Comparison of ENCODE assay signal across 11 mouse cellular contexts in the genomic region with DNA sequence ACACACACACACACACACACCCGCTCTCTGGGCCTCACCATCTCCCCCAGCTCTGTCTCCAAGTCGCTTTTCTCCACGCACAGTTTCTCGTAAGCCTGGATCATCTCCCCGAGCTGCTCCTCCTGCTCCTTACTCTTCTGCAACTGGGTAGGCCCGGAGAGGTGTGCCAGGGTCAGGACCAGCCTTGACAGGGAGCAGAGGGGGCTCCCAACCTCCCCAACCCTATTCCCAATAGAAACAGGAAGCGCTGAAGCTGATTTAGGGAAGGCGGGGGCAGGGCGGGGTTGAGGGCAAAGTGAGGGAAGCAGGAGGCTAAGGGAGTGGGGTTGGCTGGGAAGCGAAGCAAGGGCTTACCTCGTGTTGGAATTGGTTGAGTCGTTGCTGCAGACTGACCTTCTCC. TPM values are rescaled to one million over a fixed set of nuclear protein-coding genes. Genes with fewer than 3 reads are reported as not detected.
DNase-seq lines count a peak whose midpoint lies in the region; ATAC-seq and TF ChIP-seq lines count a peak whose summit lies in the region.
"Had no signal": no experiment of that assay in that cellular context is flagged by ENCODE, and none has a peak within 500 bp of the region (broad histone marks: within the 10 kb centered on the region; RNA-seq: fewer than 3 reads in every experiment).

No protein-coding gene starts in this region.

- peaks cover 31% of the 10 kb centered on the region for H3K36me3 ChIP-seq in heart, embryonic 14.5 days (ENCODE audit: control insufficient read depth, insufficient read depth, low read length)
- peaks cover 48% of the 10 kb centered on the region for H3K36me3 ChIP-seq in limb, embryonic 12.5 days
- H3K36me3 ChIP-seq in neural tube, embryonic 14.5 days (ENCODE audit: control insufficient read depth, insufficient read depth, low read length), result peaks cover 30% of the 10 kb centered on the region; the same call in 1 of the 2 replicates

- H3K27me3 ChIP-seq in heart, embryonic 14.5 days (ENCODE audit: control insufficient read depth, insufficient read depth, low read length), result no peaks in the 10 kb centered on the region
- H3K27me3 ChIP-seq in limb, embryonic 12.5 days, result peaks cover 26% of the 10 kb centered on the region; the same call in 1 of the 2 replicates
- no peaks in the 10 kb centered on the region for H3K27me3 ChIP-seq in neural tube, embryonic 14.5 days (ENCODE audit: control insufficient read depth, insufficient read depth, low read length)

- H3K9me3 ChIP-seq in heart, embryonic 14.5 days (ENCODE audit: control insufficient read depth, low read length), result no peaks in the 10 kb centered on the region
- no peaks in the 10 kb centered on the region for H3K9me3 ChIP-seq in limb, embryonic 12.5 days
- H3K9me3 ChIP-seq in neural tube, embryonic 14.5 days (ENCODE audit: control insufficient read depth, low read length), result no peaks in the 10 kb centered on the region

- peaks cover 11% of the 10 kb centered on the region; the same call in 1 of the 2 replicates for H3K4me1 ChIP-seq in lung, adult 2 months (ENCODE audit: control insufficient read depth, insufficient read depth, low read length)
- peaks cover 19 to 30% of the 10 kb centered on the region in 2 experiments for H3K4me1 ChIP-seq in heart, embryonic 14.5 days (ENCODE audit: control insufficient read depth in 2 of 2, insufficient read depth in 2 of 2, low read length in 2 of 2)
- peaks cover 45% of the 10 kb centered on the region for H3K4me1 ChIP-seq in limb, embryonic 12.5 days (replicated peaks)
- H3K4me1 ChIP-seq in neural tube, embryonic 14.5 days (ENCODE audit: control insufficient read depth, insufficient read depth, low read length), result peaks cover 21% of the 10 kb centered on the region

- H3K4me3 ChIP-seq in lung, adult 2 months (replicated peaks; ENCODE audit: extremely low read depth, low read depth, low read length), result peak overlapping the region; percentile 72
- peak overlapping the region; percentile 48 to 75 for H3K4me3 ChIP-seq in heart, embryonic 14.5 days (ENCODE audit: control insufficient read depth in 1 of 2, insufficient read depth in 1 of 2, low read depth in 1 of 2, low read length in 2 of 2)
- peak overlapping the region; percentile 75 for H3K4me3 ChIP-seq in limb, embryonic 12.5 days (replicated peaks)
- no peak overlapping the region for H3K4me3 ChIP-seq in neural tube, embryonic 14.5 days (ENCODE audit: low read depth, low read length)

- 33% methylated on average over 12 of the region's 12 CpGs for whole genome bisulfite sequencing in lung, adult 2 months
- 41% methylated on average over 12 of the region's 12 CpGs for WGBS in heart, embryonic 14.5 days
- 26% methylated on average over 12 of the region's 12 CpGs for WGBS in limb, embryonic 12.5 days
- WGBS in neural tube, embryonic 14.5 days, result 35% methylated on average over 12 of the region's 12 CpGs

- no peak for TF ChIP-seq CTCF in lung, adult 2 months (IDR thresholded peaks at IDR 0.05; ENCODE audit: insufficient read depth, low read length)

- H3K27ac ChIP-seq in heart, embryonic 14.5 days (replicated peaks in 1 of 2; ENCODE audit: control insufficient read depth in 1 of 2, insufficient read depth in 1 of 2, low read depth in 2 of 2, low read length in 2 of 2), result peak overlapping the region in 1 of 2 experiments; percentile 88; a peak in 2 of 4 replicates
- H3K27ac ChIP-seq in limb, embryonic 12.5 days, result no peak overlapping the region
- H3K27ac ChIP-seq in neural tube, embryonic 14.5 days (ENCODE audit: low read depth, low read length), result no peak overlapping the region

- DNase-seq in lung, adult 2 months, result no peak
- DNase-seq in lung, postnatal 10 days, result no peak
- DNase-seq in frontal cortex, postnatal 14 days (ENCODE audit: low spot score in 2 of 2), result no peak
- no peak for DNase-seq in cerebellum, adult 9-10 months
- DNase-seq in ovary, postnatal 36 days (ENCODE audit: low spot score), result no peak
- DNase-seq: kidney, adult 9 months; thymus, postnatal 25 days had no signal

- no peak for ATAC-seq in heart, embryonic 14.5 days (ENCODE audit: insufficient number of reproducible peaks, insufficient read depth, low FRiP score, low read depth)
- ATAC-seq in limb, embryonic 12.5 days (ENCODE audit: insufficient number of reproducible peaks, insufficient read depth, low FRiP score, low TSS enrichment, low read depth), result no peak
- no peak for ATAC-seq in neural tube, embryonic 14.5 days (ENCODE audit: low read depth)

- peak overlapping the region; percentile 80 for H3K9ac ChIP-seq in heart, embryonic 14.5 days (ENCODE audit: low read length)
- H3K9ac ChIP-seq in limb, embryonic 12.5 days (replicated peaks), result no peak overlapping the region
- H3K9ac ChIP-seq in neural tube, embryonic 14.5 days (replicated peaks; ENCODE audit: low read depth, low read length), result no peak overlapping the region

- no peak for TF ChIP-seq POLR2A in lung, adult 2 months (IDR thresholded peaks at IDR 0.05; ENCODE audit: borderline replicate concordance, extremely low read depth, low read depth, low read length)

- peak overlapping the region; percentile 95 for H3K4me2 ChIP-seq in heart, embryonic 14.5 days (ENCODE audit: low read length)
- peak overlapping the region; percentile 86 for H3K4me2 ChIP-seq in limb, embryonic 12.5 days
- H3K4me2 ChIP-seq in neural tube, embryonic 14.5 days (ENCODE audit: low read depth, low read length), result peak overlapping the region; percentile 51; the same call in 1 of the 2 replicates

RNA-seq across cellular contexts. Expression of a gene that starts 2.7 kb away (rescaled TPM):
- 55.8 and 85.1 TPM in 2 replicates for polyA plus RNA-seq in lung, adult 2 months (2012; rRNA removed)
- 7.1 and 7.3 TPM in 2 replicates for polyA plus RNA-seq in heart, embryonic 14.5 days (2014; fragmentation: Nextera tagmentation; extraction: Ambion mirVana)
- polyA plus RNA-seq in limb, embryonic 12.5 days (2016; fragmentation: Nextera tagmentation; extraction: Ambion mirVana), result 8.0 and 8.7 TPM in 2 replicates
- 8.4 and 9.0 TPM in 2 replicates for polyA plus RNA-seq in neural tube, embryonic 14.5 days (2014; fragmentation: Nextera tagmentation; extraction: Ambion mirVana)

RNA-seq across cellular contexts. Expression of a gene that starts 33.5 kb away (rescaled TPM):
- polyA plus RNA-seq in lung, adult 2 months (2012; rRNA removed), result 1.9 and 3.0 TPM in 2 replicates
- polyA plus RNA-seq in heart, embryonic 14.5 days (2014; fragmentation: Nextera tagmentation; extraction: Ambion mirVana), result 0.08 TPM in 1 of 2 replicates, not detected in the other
- 0.17 TPM in 1 of 2 replicates, not detected in the other for polyA plus RNA-seq in limb, embryonic 12.5 days (2016; fragmentation: Nextera tagmentation; extraction: Ambion mirVana)
- 0.14 and 0.21 TPM in 2 replicates for polyA plus RNA-seq in neural tube, embryonic 14.5 days (2014; fragmentation: Nextera tagmentation; extraction: Ambion mirVana)
- polyA plus RNA-seq: embryonic facial prominence, embryonic 11.5 days had no signal

RNA-seq across cellular contexts. Expression of a gene that starts 39.1 kb away (rescaled TPM):
- 18.7 and 32.0 TPM in 2 replicates for polyA plus RNA-seq in lung, adult 2 months (2012; rRNA removed)
- polyA plus RNA-seq in heart, embryonic 14.5 days (2014; fragmentation: Nextera tagmentation; extraction: Ambion mirVana), result 38.8 and 40.2 TPM in 2 replicates
- polyA plus RNA-seq in limb, embryonic 12.5 days (2016; fragmentation: Nextera tagmentation; extraction: Ambion mirVana), result 60.2 and 62.7 TPM in 2 replicates
- 32.1 and 38.0 TPM in 2 replicates for polyA plus RNA-seq in neural tube, embryonic 14.5 days (2014; fragmentation: Nextera tagmentation; extraction: Ambion mirVana)
